Mouse (Mus musculus) kidney, embryonic 15.5 days (tissue): ENCODE data around the gene Dlst. TPM values are rescaled to one million over a fixed set of nuclear protein-coding genes. Genes with fewer than 3 reads are reported as not detected.

Experiments
- ATAC-seq: fragments of 200-750 bp; cut with Nextera tagmentation; replicated peaks from 2 replicates; pipeline ENCODE4 v1.8.0; 2017; ENCODE audit warnings: moderate TSS enrichment; ENCODE audit not compliant: low FRiP score
- H3K27ac ChIP-seq: fragments of 300-500 bp; sonication (generic); 2 replicates; pipeline ENCODE4 v1.5.1; 2015; ENCODE audit warnings: mild to moderate bottlenecking, inconsistent platforms
- H3K27me3 ChIP-seq: fragments of 300-500 bp; sonication (generic); 2 replicates; pipeline ENCODE4 v1.6.1; 2015; ENCODE audit warnings: inconsistent platforms
- H3K36me3 ChIP-seq: fragments of 300-500 bp; sonication (generic); 2 replicates; pipeline ENCODE4 v1.6.1; 2015; ENCODE audit warnings: inconsistent platforms
- H3K4me1 ChIP-seq: fragments of 300-500 bp; sonication (generic); 2 replicates; pipeline ENCODE4 v1.6.1; 2015; ENCODE audit warnings: inconsistent platforms
- H3K4me2 ChIP-seq: fragments of 300-500 bp; sonication (generic); 2 replicates; pipeline ENCODE4 v1.6.1; 2015; ENCODE audit warnings: moderate library complexity, mild to moderate bottlenecking, inconsistent platforms
- H3K4me3 ChIP-seq: fragments of 300-500 bp; sonication (generic); replicated peaks from 2 replicates; pipeline ENCODE4 v1.5.1; 2015; ENCODE audit warnings: mild to moderate bottlenecking, inconsistent platforms
- H3K9ac ChIP-seq: fragments of 300-500 bp; sonication (generic); 2 replicates; pipeline ENCODE4 v1.6.1; 2015; ENCODE audit warnings: mild to moderate bottlenecking, inconsistent platforms
- H3K9me3 ChIP-seq: fragments of 300-500 bp; sonication (generic); replicated peaks from 2 replicates; pipeline ENCODE4 v1.6.1; 2016; ENCODE audit warnings: inconsistent platforms
- WGBS: fragments of 180-500 bp; shearing (Covaris S2); methylation state at CpG from one replicate; pipeline ENCODE4 v1.1.7; 2015; ENCODE audit warnings: mixed read lengths; 5-methylcytosine and 5-hydroxymethylcytosine counted together
- polyA plus RNA-seq: library from polyadenylated mRNA; unstranded; fragments of >200 nt; fragmentation: Nextera tagmentation; extraction: Ambion mirVana; gene quantifications from 2 replicates; pipeline ENCODE4 v1.2.1, GENCODE M21; 2015

The Dlst gene
- 120 and 123 TPM in 2 replicates for polyA plus RNA-seq

DNA sequence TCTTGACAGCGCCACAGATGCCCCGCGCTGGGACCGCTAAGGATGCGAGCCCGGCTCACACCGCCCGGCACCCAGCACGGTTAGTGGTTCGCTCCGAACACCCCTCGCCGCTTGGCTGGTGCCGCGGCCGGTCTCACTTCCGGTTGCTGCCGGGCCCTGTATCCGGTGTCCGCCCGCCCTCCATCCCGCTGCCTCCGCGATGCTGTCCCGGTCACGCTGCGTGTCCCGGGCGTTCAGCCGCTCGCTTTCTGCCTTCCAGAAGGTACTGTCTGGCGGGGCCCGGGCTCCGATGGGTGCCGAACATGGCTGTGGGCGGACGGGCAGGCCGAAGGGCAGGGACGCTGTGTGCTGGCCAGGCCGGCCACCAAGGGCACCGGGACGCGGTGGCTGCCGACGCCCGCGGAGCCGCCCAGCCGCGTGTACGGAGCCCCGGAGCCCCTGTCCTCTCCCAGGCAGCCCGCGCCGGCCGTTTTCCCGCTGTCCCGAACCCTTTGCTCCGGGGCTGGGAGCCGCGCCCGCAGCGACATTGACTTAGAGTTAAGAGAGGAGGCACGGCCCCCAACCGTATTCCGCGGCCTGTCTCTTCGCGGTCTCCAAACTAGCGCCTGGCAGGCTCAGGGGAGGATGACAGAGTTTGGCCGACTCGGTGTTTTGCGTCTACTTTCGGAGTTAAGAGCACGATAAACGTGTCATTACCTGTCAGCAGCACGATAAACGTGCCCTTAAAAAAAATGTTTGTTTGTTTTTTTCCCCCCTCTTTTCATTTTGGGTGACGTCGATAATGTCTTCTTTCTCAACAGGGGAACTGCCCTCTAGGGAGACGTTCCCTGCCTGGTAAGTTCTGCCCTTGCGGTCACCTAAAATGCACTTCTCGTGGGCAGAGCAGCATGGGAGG, at the start of gene Dlst, which contains the start of gene Prox2:
Gene Dlst (plus strand): TSS at position 136 of the 895 bp plus-strand sequence.
Gene Prox2 (minus strand): TSS at position 62 of the 895 bp plus-strand sequence.
- Histone ChIP-seq H3K27ac (peak within 1 kb of the TSS; percentile 85), H3K4me1 (peaks cover 42% of the 10 kb centered on the region), H3K36me3 (peaks cover 20% of the 10 kb centered on the region), H3K27me3 (no peaks in the 10 kb centered on the region), H3K4me2 (peak within 1 kb of the TSS; percentile 82), H3K9ac (peak within 1 kb of the TSS; percentile 99), H3K9me3 (no peaks in the 10 kb centered on the region), H3K4me3 (peak within 1 kb of the TSS; percentile 93)
- ATAC-seq, result peak; percentile 95
- under 1% methylated on average over 76 of the region's 83 CpGs for WGBS

DNA sequence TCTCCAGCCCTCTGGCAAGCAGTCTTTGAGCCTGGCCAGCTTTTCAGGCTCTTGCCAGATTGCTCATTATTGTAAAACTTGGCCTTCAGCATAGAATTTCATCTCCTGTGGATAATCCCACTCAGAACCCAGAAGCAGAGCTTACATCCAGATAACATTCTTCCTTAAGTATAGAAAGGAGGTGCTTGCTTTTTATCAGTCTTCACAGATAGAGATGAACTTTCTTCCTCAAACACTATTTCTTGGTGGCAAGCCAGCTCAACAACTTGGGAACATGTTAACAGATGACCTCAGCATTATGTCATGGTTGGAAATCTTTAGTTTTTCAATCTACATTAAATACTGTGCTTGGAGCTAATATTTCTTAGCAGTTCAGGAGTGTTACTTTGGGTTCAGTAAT, 39.6 kb upstream of the Dlst start:
- H3K36me3 ChIP-seq, result peaks cover 73% of the 10 kb centered on the region
- H3K27me3 ChIP-seq, result no peaks in the 10 kb centered on the region
- no peaks in the 10 kb centered on the region for H3K9me3 ChIP-seq
- H3K4me2 ChIP-seq, result no peak overlapping the region
- no peak overlapping the region for H3K9ac ChIP-seq
- H3K4me1 ChIP-seq, result no peaks in the 10 kb centered on the region
- H3K4me3 ChIP-seq, result no peak overlapping the region
- ATAC-seq, result no peak
- H3K27ac ChIP-seq, result no peak overlapping the region

DNA sequence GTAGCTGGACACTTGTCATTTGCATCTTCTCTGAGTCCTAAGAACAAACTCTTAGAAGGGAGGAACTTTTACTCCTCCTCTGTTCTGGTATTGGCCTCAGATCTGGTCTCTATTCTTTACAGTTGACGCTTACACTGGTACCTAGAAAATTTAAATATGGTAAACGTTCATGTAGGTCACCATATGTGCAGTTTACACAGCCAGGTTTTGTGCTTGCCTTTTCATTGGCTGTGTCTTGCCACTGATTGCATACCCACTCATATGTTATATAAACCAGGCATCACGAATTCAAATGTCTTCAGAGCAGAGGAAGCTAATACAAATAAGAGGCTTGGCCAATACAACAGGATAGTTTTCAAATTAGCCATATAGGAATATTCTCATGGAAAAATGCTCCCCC, 33.5 kb upstream of the Dlst start:
- Histone ChIP-seq H3K4me1 (no peaks in the 10 kb centered on the region), H3K4me3 (no peak overlapping the region), H3K9me3 (no peaks in the 10 kb centered on the region), H3K9ac (no peak overlapping the region), H3K27me3 (no peaks in the 10 kb centered on the region), H3K27ac (no peak overlapping the region), H3K36me3 (peaks cover 32% of the 10 kb centered on the region), H3K4me2 (no peak overlapping the region)
- WGBS, result 91% methylated on average over 3 of the region's 3 CpGs
- no peak for ATAC-seq

DNA sequence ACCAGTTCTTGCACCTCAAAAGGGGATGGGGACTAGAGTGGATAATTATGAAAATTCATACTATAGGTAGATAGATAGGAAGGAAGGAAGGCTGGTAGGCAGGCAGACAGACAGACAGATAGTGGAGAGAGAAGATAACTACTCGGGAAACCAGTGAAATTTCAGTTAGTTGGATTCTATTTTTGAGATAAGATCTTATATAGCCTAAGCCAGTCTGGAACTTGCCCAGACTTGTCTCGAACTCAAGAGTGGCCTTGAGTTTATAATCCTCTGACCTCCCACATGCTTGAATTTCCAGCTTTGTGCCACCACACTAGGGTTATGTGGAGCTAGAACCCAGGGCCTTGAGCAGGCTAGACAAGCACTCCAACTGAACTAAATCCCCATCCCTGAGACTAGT, 26.4 kb upstream of the Dlst start:
- no peaks in the 10 kb centered on the region for H3K4me1 ChIP-seq
- 85% methylated on average over 2 of the region's 2 CpGs for WGBS
- H3K4me2 ChIP-seq, result no peak overlapping the region
- no peak overlapping the region for H3K27ac ChIP-seq
- no peak for ATAC-seq
- no peaks in the 10 kb centered on the region for H3K9me3 ChIP-seq
- peaks cover 28% of the 10 kb centered on the region for H3K36me3 ChIP-seq
- H3K27me3 ChIP-seq, result no peaks in the 10 kb centered on the region
- H3K4me3 ChIP-seq, result no peak overlapping the region
- H3K9ac ChIP-seq, result no peak overlapping the region

DNA sequence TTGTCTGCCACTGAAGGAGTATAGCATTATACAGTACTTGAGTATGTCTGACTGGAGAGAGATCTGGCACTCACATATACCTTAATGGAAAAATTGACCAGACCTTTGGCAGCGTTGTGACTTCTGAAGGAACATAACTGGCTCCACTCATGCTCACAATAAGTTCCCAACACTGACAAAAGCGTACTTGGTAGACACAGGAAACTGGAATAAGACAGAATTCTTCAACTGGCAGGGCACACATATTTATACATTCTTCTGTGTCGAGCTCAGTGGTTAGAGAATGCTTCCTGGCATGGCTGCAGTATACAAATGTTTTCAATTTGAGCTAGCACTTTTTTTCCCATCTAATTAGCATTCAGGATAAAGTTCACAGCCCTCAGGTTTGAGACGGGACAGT, 25.7 kb upstream of the Dlst start:
- WGBS, result 89% methylated on average over 4 of the region's 4 CpGs
- no peak for ATAC-seq
- Histone ChIP-seq H3K4me1 (no peaks in the 10 kb centered on the region), H3K27me3 (no peaks in the 10 kb centered on the region), H3K9ac (no peak overlapping the region), H3K36me3 (peaks cover 33% of the 10 kb centered on the region), H3K4me2 (no peak overlapping the region), H3K4me3 (no peak overlapping the region), H3K27ac (no peak overlapping the region), H3K9me3 (no peaks in the 10 kb centered on the region)

DNA sequence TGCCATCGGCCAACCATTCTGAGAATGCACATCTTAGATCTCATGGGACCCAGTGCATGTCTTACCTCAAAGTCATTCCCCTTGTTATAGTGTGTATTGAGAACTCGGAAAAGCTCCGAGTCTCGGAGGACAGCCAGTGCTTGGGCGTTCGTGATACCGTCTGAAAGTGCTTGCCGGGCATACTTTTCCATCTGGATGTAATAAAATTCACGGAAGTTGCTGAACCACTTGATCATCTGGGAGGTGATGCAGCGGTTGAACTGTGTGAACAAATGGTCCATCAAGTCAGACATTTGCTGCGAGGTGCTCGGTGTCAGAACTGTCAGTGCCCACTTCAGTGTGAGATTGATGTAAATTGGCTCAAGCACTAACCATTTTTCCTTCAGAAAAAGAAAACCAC, 22.8 kb upstream of the Dlst start:
- Histone ChIP-seq H3K9ac (no peak overlapping the region), H3K36me3 (peaks cover 34% of the 10 kb centered on the region), H3K9me3 (no peaks in the 10 kb centered on the region), H3K4me2 (no peak overlapping the region), H3K27me3 (no peaks in the 10 kb centered on the region), H3K4me3 (no peak overlapping the region), H3K4me1 (no peaks in the 10 kb centered on the region), H3K27ac (no peak overlapping the region)
- no peak for ATAC-seq
- 63% methylated on average over 12 of the region's 12 CpGs for WGBS

DNA sequence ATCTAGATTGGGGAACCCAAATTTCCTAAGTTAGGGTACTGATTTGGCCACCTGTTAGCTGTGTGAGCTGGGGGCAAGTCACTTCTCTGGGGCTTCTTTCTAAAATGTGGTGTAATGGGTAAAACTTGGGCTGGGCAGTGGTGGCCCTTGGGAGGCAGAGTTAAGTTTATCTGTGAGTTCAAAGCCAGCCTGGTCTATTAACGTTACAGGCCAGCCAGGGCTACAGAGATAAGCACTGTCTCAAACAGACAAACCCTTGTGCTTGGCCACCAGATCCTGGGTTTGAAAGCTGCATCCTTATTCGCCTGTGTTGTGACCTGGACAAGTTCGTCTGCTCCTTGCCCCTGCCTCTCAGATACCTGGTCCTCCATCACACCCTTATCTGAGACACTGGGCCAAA, 19.4 kb upstream of the Dlst start:
- no peak for ATAC-seq
- H3K27ac ChIP-seq, result no peak overlapping the region
- WGBS, result 87% methylated on average over 3 of the region's 3 CpGs
- H3K9me3 ChIP-seq, result no peaks in the 10 kb centered on the region
- no peak overlapping the region for H3K4me3 ChIP-seq
- H3K27me3 ChIP-seq, result no peaks in the 10 kb centered on the region
- H3K4me1 ChIP-seq, result peaks cover 11% of the 10 kb centered on the region; the same call in 1 of the 2 replicates
- no peak overlapping the region for H3K4me2 ChIP-seq
- no peak overlapping the region for H3K9ac ChIP-seq
- H3K36me3 ChIP-seq, result peaks cover 34% of the 10 kb centered on the region

DNA sequence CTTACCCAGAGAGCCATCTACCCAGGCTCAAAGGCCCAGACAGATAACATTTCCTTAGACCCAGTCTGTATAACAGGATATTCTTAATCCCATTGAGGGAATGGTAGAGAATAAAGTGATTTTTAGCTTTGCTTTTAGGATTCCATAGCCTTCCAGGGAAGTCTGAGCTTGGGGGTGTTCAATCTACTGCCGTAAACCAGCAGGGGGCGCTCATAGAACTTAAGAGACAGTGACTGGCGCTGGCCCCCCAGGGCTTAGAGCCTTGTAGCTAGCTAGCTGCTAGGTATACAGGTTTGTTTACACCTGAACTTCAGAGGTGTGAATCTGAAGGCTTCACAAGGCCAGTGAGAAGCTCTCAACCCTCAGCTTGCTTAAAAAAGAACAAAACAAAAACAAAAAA, 18.4 kb upstream of the Dlst start:
- H3K9ac ChIP-seq, result no peak overlapping the region
- H3K27ac ChIP-seq, result no peak overlapping the region
- ATAC-seq, result no peak
- H3K27me3 ChIP-seq, result no peaks in the 10 kb centered on the region
- no peaks in the 10 kb centered on the region for H3K9me3 ChIP-seq
- WGBS, result 9% methylated on average over 3 of the region's 3 CpGs
- peaks cover 27% of the 10 kb centered on the region for H3K36me3 ChIP-seq
- H3K4me3 ChIP-seq, result no peak overlapping the region
- H3K4me1 ChIP-seq, result peaks cover 11% of the 10 kb centered on the region; the same call in 1 of the 2 replicates
- H3K4me2 ChIP-seq, result no peak overlapping the region

DNA sequence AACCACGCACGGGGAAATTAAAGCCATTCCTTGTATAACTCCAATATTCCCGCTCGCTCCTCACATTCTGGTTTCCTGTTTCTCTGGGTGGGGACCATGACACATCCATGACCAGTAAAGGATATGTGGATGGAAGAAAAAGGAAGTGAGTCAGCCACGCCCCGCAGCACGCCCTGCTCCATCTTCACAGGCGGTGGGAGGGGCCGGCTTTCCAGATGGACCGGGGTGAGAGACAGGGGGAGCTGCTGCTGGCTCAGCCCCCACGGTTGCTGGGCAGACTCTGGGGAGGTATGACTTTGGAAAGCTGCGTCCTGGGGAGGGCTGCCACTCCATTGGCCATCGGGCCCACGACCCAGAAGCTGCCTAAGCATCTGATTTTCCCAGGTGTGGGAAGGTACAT, 16.6 kb upstream of the Dlst start:
- whole genome bisulfite sequencing, result 28% methylated on average over 14 of the region's 14 CpGs
- H3K27me3 ChIP-seq, result no peaks in the 10 kb centered on the region
- ATAC-seq, result peak; percentile 59; the same call in 1 of the 2 replicates
- peak overlapping the region; percentile 24 for H3K4me2 ChIP-seq
- no peak overlapping the region for H3K9ac ChIP-seq
- peaks cover 11% of the 10 kb centered on the region; the same call in 1 of the 2 replicates for H3K4me1 ChIP-seq
- no peaks in the 10 kb centered on the region for H3K9me3 ChIP-seq
- no peak overlapping the region for H3K4me3 ChIP-seq
- H3K36me3 ChIP-seq, result peaks cover 10% of the 10 kb centered on the region
- no peak overlapping the region for H3K27ac ChIP-seq

DNA sequence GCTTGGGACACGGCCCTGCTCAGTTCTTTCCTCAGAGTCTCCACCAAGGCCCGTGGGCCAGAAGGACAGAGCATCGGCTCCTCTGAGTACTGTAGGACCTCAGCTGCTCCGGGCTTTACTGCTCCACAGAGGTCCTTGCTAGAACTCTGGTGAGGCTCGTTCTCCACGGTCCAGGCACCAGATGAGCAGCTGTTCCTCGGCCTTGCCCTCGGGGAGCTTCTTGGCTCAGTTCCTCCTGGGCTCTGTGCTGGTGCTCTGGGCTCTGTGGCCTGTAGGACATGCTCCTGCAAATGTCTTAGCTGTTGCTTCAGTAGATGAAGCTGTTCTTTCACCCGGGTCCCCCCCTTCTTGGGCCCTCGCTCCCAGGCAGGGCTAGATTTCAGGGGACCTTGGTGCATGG, 15.9 kb upstream of the Dlst start:
- Histone ChIP-seq H3K27ac (peak overlapping the region; percentile 11; the same call in 1 of the 2 replicates), H3K9me3 (no peaks in the 10 kb centered on the region), H3K9ac (no peak overlapping the region), H3K36me3 (peaks cover 3% of the 10 kb centered on the region; the same call in 1 of the 2 replicates), H3K4me1 (peaks cover 11% of the 10 kb centered on the region; the same call in 1 of the 2 replicates), H3K4me3 (no peak overlapping the region), H3K27me3 (no peaks in the 10 kb centered on the region), H3K4me2 (no peak overlapping the region)
- 70% methylated on average over 10 of the region's 10 CpGs for WGBS
- ATAC-seq, result no peak

DNA sequence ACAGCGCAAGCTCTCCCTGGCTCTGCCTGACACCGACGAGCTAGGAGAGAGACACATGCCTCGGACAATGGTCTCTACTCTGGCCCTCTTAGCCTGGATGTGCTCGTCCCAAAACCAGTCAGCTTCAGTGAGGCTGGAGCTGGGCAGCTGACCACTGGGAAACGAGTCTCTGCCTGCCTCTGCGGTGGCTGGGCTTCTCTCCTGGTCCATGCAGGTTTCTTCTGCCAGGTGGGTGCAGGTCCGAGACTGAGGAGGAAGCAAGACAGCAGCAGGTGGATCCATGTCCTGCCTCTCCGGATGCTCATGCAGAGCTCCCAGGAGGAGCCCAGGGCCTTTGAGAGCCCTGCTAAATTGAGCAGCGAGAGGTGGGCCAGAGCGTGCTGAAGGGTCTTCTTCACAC, 15.5 kb upstream of the Dlst start:
- H3K9ac ChIP-seq, result no peak overlapping the region
- WGBS, result 85% methylated on average over 11 of the region's 11 CpGs
- H3K9me3 ChIP-seq, result no peaks in the 10 kb centered on the region
- no peaks in the 10 kb centered on the region for H3K27me3 ChIP-seq
- no peak overlapping the region for H3K4me2 ChIP-seq
- H3K27ac ChIP-seq, result no peak overlapping the region
- H3K36me3 ChIP-seq, result no peaks in the 10 kb centered on the region
- H3K4me3 ChIP-seq, result no peak overlapping the region
- no peak for ATAC-seq
- peaks cover 11% of the 10 kb centered on the region; the same call in 1 of the 2 replicates for H3K4me1 ChIP-seq

DNA sequence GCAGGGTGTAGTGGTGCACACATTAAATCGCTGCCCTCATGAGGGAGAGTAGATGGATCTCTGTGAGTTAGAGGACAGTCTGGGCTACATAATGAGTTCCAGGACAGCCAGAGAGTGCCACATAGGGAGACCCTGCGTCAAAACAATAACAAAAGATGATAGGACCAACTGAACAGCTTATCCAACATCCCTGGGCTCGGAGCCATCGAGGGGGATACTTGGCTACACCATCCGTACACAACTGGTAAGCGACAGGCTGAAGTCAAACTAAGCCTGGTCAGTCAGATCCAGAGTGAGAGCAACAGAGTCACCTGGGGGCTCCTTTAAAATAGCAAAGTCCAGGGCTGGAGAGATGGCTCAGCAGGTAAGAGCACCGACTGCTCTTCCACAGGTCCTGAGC, 14.8 kb upstream of the Dlst start:
- ATAC-seq, result no peak
- Histone ChIP-seq H3K27ac (no peak overlapping the region), H3K9ac (no peak overlapping the region), H3K4me1 (peaks cover 12% of the 10 kb centered on the region), H3K9me3 (no peaks in the 10 kb centered on the region), H3K4me2 (no peak overlapping the region), H3K36me3 (no peaks in the 10 kb centered on the region), H3K4me3 (no peak overlapping the region), H3K27me3 (no peaks in the 10 kb centered on the region)
- 90% methylated on average over 7 of the region's 7 CpGs for WGBS
